Mouse (Mus musculus) spleen, postnatal 10 days (tissue): ENCODE data around the gene Aldoart1.

Source experiments
- DNase-seq, 2 experiments: peaks; one replicate each; pipeline ENCODE4 v3.0.0; 2021 to 2022; ENCODE audit warnings: low spot score in 2 of 2

The Aldoart1 gene

DNA sequence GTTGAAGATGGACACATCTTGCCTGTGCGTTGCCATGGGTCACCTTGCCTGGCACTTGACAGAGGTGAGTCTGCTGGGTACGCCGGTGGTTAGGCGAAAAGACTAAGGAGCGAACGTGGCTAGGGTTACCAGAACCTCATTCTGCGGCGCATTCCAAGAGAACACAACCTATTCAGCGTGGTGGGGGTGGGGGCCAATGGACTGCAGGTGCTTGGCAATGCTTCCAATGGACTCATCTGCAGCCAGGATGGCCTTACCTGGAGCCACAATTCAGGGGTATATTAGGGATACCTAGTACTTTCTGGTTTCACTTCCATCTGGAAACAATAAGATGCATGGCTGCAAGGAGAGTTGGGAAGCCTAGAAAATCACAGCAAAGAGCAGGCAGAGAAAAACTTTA is at the start of gene Aldoart1:
Aldoart1 (minus strand) TSS at position 101 of the 400 bp plus-strand sequence.
- no peak for DNase-seq

DNA sequence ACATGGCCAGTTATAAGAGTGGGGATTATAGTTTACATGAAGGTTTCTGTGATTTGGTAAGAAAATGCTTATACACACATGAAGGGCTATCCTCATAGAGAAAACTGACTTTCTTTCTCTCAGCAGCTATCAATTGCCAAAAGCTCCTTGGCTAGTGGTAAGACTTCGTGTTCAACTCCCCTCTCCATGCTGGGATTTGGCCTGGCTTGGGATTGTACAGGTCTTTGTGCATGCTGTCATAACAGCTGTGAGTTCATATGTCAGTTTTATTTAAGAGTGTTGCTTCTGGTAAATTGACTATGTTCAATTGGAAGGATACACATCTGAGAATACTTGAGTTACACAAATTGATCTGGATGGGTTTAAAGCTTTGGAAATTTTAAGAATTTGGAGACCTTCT is 49.1 kb upstream of the Aldoart1 start:
- no peak for DNase-seq

DNA sequence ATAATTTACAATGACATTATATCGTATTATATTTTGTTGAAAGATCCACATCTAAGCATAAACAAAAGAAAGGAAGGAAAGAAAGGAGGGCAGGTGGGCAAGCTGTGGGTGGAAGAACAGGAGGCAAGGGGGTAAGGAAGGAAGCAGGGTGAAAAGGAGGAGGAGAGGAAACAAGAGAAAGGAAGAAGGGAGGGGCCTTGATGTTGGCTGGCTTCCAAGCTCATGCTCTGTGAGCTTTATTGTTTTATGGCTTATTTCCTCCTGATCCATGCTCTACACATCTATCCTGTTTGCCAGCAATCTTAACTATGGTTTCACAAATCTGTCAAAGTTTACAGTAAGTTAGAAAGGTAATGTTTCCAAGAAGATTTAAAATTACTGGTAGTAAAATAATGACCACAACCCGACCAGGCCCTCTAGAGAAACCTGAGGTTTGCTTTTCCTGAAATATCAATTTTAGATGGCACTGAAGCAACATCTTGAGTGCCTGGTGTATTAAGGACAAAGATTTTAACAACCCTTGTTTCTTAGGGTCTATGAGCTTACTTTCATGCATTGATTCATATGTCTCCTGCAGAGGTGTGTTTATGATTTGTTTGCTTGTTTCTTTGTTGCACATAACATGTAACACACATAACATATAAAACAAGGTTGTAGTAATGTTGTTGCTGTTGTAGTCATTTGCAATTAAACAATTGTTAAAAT is 13.1 kb upstream of the Aldoart1 start:
- DNase-seq: no peak

DNA sequence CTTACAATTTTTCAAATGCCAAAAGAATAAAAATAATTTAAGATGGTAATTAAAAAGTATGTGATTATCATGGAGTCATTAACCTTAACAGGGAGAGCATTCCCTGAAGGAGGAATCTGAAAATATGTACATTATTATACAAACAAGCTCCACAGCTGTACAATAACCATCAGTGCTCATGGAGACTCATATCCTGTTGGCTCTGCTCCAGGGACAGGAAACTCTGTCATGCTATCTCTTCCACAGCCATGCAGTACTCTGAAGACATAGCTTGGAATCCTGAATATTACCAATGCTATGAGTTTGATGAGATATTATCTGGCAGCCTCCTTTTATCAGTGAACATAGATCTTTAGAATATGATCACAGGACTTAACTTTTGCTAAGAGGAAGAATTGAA is 8.2 kb downstream of the Aldoart1 start:
- no peak for DNase-seq

DNA sequence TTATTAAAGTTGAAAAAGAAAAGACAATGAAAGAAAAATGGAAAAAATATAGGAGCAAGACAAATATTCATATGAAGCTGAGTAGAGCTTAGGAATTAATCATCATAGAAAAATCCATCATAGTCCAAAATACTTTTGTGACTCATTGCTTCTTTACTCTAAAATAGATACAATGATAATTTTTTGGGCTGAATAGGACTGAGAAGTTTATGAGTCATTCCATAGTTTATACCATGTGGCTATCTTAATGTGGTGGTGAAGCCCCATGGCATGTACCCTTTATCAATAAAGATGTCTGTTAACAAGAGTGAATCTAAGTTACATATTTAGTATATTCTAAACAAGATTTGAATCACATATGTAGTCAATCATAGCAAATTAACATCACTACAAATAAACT is 9.4 kb downstream of the Aldoart1 start:
- DNase-seq: no peak

DNA sequence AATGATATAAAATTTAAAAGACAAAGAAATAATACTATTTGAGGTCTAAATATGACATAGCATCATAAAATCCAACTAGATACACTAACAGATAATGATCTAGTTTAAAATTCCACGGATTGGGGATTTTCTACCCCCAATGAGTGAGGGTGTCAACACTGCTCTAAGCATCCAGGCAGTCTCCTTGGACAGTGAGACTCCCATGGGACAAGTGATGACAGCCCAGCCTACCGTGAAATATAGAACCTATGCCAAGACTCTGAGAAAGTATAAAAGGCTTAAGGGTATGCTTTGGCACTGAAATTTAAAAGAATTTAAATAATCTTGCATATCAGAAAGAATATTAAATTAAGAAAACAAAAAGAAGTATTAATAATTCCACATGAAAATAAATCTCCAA is 16.0 kb downstream of the Aldoart1 start:
- no peak for DNase-seq

DNA sequence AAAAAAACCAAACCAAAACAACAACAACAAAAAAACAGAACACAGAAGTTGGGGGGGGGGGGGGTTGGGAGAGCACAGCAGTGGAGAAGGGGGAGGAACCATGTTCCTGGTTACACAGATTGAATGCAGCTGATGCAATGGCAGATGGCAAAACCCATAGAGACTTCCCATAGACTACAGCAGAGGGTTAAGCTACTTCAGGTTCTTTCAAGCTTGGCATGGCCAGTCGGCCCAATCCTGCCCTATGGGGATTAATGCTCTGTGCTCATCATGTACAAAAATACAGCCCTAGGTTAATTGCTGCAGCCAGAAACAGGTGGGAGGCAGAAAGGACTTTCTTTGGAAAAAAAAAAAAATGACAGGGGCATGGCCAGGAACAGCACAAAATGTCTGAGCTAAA is 17.0 kb downstream of the Aldoart1 start:
- DNase-seq: no peak

DNA sequence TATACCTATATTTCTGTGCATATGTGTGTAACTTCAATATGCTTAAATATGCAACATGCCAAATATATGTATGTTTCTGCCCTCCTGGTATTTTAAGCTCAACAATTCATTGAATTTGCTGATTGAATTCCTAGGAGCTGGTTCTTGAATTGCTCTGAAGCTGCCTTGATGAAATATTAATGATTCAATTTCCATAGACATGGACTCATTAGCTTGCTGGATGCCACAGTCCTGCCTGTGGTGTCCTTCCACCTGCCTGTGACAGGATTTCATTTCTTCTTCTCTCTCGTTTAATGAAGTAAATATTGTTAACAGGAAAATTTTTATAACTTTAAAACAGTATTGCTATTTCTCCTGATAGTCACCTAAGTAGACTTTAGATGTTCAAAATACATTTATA is 51.6 kb downstream of the Aldoart1 start:
- DNase-seq: no peak
